Mouse (Mus musculus) megakaryocyte, embryonic 14.5 days (primary cell): ENCODE results near the gene Arih2.

Source experiments
- FLI1 ChIP-seq: IDR thresholded peaks from 2 replicates; pipeline ENCODE4 v1.6.1; 2012; ENCODE audit warnings: low read length, inconsistent platforms, mixed read lengths
- GATA1 ChIP-seq: IDR thresholded peaks from 3 replicates; pipeline ENCODE4 v1.6.1; 2012; ENCODE audit warnings: mixed read lengths, low read length, inconsistent platforms, borderline replicate concordance

DNA sequence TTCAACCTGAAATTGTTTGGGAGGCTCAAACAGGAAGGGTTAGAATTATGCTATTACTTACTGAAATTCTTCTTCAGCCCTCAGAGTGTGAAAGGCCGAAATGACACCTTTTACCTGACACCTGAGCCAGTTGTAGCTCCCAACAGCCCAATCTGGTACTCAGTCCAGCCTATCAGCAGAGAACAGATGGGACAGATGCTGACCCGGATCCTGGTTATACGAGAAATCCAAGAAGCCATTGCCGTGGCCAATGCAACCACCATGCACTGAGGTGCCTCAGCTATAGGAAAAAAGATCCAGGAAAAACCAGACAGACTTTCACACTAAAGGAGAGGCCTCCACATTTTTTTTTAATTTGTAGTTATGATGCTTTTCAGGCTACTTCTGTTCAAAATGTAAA lies 90.0 kb downstream of the Arih2 start:
- TF ChIP-seq GATA1, result no peak
- TF ChIP-seq FLI1, result no peak
